Mouse (Mus musculus): ENCODE data around the gene Adamts20.

Adamts20 gene

GRCm38 (mm10) chr15:94248386-94248785, 216.8 kb downstream of the Adamts20 start:
- no peak for DNase-seq (ENCODE audit: low spot score)

DNA sequence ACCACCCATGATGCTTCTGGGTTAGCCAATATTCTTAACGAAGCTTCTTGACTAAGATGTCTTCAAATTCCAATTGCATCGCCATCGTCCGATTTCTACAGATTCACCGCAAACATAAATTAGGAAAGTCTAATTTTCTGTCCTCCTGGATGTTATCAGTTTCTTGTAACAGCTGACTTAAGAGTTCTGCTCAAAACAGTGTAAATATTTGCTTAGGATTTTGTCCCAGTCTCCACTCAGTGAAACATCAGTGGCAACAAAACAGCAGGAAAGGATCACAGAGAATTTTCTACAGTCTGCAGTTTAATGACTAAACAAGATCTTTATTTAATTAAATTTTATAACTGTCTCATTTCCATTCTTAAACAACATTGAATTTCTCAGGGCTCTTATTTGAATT, 218.5 kb downstream of the Adamts20 start:
- no peak for DNase-seq (ENCODE audit: low spot score)

DNA sequence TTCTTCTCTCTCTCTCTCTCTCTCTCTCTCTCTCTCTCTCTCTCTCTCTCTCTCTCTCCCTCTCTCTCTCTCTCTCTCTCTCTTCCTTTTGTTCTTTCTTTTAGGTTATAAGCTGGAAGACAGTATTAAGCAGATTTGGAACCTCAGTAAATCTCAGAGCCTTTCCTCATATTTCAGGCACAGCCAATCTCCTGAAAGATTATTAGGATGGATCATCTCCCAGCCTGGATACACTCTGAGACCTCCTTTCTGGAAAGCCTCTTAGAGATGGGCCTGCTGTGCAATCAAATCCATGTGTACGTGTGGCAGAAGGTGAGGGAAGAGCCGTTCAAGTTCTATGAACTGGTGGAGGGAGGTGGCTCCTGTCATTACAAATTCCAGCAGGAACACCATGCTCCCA, 220.9 kb downstream of the Adamts20 start:
- DNase-seq (ENCODE audit: low spot score) = no peak

- DNase-seq (ENCODE audit: low spot score) = no peak
Observed at GRCm38 (mm10) chr15:94242133-94242532, 223.1 kb downstream of the Adamts20 start.

GRCm38 (mm10) chr15:94239637-94240036, 225.6 kb downstream of the Adamts20 start:
- no peak for DNase-seq (ENCODE audit: low spot score)

DNA sequence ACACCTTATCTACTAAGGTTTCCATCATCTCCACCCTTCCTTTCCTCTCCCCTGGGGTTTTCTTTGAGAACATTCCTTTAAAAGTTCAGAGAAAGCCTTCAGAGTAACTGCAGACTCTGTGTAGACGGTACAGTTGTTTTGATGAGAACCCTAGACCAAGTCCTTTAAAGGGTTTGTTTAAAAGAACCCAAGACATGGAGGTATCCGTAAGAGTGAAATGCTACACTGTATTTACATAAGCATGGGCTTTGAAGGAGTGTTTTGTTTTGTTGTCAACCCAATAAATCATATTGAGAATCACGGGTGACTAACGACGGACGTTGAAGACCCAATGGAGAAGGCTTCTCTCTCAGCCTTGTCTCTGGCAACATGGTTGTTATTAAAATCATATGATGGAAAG, 226.1 kb downstream of the Adamts20 start:
- no peak for DNase-seq (ENCODE audit: low spot score)

DNA sequence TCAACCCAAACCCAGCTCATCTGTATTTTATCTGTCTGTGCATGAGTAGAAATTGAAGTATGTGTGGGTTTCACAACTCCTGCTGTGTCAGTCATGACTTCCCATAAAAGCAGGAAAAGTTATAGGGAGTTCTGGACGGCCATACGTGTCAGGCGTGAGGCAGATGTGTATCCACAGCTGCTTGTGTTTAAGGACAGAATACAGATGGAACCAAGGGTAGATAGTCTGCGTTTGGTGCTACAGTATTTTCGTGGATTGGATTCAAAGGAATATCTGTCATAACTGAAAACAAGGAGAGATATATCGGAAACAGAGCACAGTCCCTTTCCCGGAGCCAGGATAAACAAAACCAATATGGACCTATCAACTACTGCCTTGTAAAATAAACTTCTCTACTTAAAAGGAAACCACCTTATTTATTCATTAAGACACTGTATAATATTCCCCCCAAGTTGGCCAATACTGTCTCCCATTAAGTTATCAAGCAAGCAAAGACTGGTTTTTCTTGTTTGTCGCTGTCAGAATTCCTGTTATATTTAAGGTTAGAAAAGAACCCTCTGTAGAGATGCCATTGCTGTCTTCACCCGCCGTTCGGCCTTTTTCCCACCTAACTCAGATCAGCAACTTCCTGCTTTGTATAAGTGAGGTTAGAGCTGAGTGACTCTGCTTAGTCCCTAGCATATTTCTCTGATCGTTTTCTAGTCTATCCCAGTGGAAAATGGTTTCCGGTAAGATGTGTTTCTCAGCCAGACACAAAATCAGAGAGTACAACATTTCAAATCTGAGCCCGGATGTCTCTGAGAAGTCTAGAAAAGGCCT, 227.0 kb downstream of the Adamts20 start:
- no peak for DNase-seq (ENCODE audit: low spot score)

GRCm38 (mm10) chr15:94236726-94237125, 228.5 kb downstream of the Adamts20 start:
- no peak for DNase-seq (ENCODE audit: low spot score)

GRCm38 (mm10) chr15:94236121-94236520, 229.1 kb downstream of the Adamts20 start:
- no peak for DNase-seq (ENCODE audit: low spot score)

DNA sequence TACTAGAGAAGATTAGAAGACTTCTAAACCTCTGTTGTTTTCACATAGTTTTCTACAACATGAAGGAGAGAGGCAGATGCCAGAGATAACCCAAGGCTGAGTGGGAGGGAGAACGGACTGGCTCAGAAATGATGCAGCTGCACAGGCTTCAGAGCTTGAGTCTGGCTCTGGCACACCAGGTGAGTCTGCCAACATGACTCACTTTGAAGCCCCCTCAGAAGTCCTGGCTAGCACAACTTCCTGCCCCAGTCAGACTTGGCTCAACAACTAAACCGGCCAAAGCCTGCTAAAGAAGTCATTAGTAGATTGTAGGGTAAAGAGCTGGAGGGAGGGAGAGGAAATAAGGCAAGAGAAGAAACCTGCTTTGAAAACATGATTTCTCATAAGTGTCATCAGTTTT, 230.0 kb downstream of the Adamts20 start:
- no peak for DNase-seq (ENCODE audit: low spot score)

GRCm38 (mm10) chr15:94231246-94231645, 234.0 kb downstream of the Adamts20 start:
- DNase-seq (ENCODE audit: low spot score) = no peak

DNA sequence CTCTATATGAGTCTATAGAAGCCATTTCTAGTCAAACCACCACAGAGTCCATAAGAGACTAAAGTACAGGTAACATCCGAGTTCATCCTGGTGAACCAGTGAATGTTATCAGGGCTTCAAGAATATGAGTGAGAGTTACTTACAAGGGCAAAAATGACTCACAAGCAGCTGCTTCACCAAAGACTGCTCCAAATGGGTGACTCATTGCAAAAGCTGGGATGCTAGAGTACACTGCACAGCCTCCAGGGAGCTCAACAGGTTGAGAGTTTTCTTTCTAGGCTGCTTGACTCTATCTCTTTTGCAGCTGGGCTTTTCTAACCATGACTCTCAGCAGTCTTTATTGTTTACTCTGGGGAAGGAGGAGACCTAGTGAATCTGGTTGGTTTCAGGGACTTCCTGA, 237.8 kb downstream of the Adamts20 start:
- DNase-seq (ENCODE audit: low spot score) = no peak

DNA sequence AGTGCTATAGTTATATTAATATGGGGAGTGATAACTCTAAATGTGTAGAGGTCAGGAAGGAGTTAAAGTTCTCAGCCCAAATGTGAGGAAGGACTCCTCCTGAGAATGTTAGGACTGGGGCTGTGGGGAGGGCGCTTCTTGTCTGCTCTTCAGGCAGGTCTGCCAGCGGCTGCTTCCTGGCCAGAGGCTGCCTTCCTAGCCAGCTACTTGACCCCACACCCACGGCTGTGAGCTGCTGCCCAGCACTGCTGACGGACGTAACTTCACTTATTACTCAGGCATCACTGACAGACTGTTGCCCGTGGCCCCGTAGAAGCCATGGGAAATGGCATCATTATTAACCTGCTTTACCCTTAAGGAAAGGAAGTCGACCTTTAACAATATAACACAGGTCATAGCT, 242.1 kb downstream of the Adamts20 start:
- no peak for DNase-seq (ENCODE audit: low spot score)

- no peak for DNase-seq (ENCODE audit: low spot score)
Observed at GRCm38 (mm10) chr15:94220686-94221085, 244.5 kb downstream of the Adamts20 start.
